8 mouse cellular contexts compared by ENCODE assay signal in genomic region chr12:38780006-38780954, GRCm38 (mm10). TPM values are rescaled to one million over a fixed set of nuclear protein-coding genes. Genes with fewer than 3 reads are reported as not detected.
A peak's percentile ranks its signal among the peaks of the same experiment; 100 is the strongest.
DNase-seq lines count a peak whose midpoint lies in the region; ATAC-seq lines count a peak whose summit lies in the region.

No protein-coding gene starts in this region.

- H3K4me1 ChIP-seq in hindbrain, embryonic 16.5 days (ENCODE audit: control insufficient read depth, insufficient read depth, low read depth, low read length): peaks cover 6% of the 10 kb centered on the region

- H3K9ac ChIP-seq in hindbrain, embryonic 16.5 days (ENCODE audit: low read depth, low read length): peak overlapping the region; percentile 66

- no peaks in the 10 kb centered on the region for H3K9me3 ChIP-seq in hindbrain, embryonic 16.5 days (ENCODE audit: control insufficient read depth, low read length)

- no peaks in the 10 kb centered on the region for H3K36me3 ChIP-seq in hindbrain, embryonic 16.5 days (ENCODE audit: control insufficient read depth, insufficient read depth, low read length)

- under 1% methylated on average over 33 of the region's 33 CpGs for WGBS in hindbrain, embryonic 16.5 days

- H3K27me3 ChIP-seq in hindbrain, embryonic 16.5 days (replicated peaks; ENCODE audit: control insufficient read depth, insufficient read depth, low read length): no peaks in the 10 kb centered on the region

- peak overlapping the region; percentile 80 for H3K27ac ChIP-seq in hindbrain, embryonic 16.5 days (ENCODE audit: low read depth, low read length)

- DNase-seq in adrenal gland, adult 2 months: peak; percentile 84
- DNase-seq in cerebellum, postnatal 4 days (ENCODE audit: low spot score in 2 of 2): peak; percentile 23 to 60
- DNase-seq in gastrocnemius, adult 8-10 months (ENCODE audit: low spot score in 2 of 2): peak; percentile 18 to 24
- peak; percentile 73 to 75 for DNase-seq in left cerebral cortex, postnatal 10 days (ENCODE audit: extremely low spot score in 1 of 2, low spot score in 2 of 2)
- DNase-seq in right cerebral cortex, postnatal 10 days (ENCODE audit: low spot score in 2 of 2): peak; percentile 79 to 83

- peak overlapping the region; percentile 71 for H3K4me3 ChIP-seq in hindbrain, embryonic 16.5 days (ENCODE audit: low read length)

- intact Hi-C loops in left cerebral cortex, postnatal 10 days (cut with DNase I): loop anchor here (5.0 to 10.0 kb wide), 4 partner anchors 255 to 715 kb away; no protein-coding TSS in a partner anchor

- peak overlapping the region; percentile 99 for H3K4me2 ChIP-seq in hindbrain, embryonic 16.5 days (ENCODE audit: low read length)

- peak; percentile 35; the same call in 1 of the 2 replicates for ATAC-seq in hindbrain, embryonic 16.5 days
- peak; percentile 39 for ATAC-seq in megakaryocyte, adult 5-6 weeks (ENCODE audit: poor library complexity, severe bottlenecking)
- no peak for ATAC-seq in erythroid progenitor cell, adult 5-6 weeks (replicated peaks; ENCODE audit: low FRiP score, poor library complexity, severe bottlenecking)

RNA-seq across cellular contexts. Expression of gene Etv1, which starts 1.1 kb away (rescaled TPM):
- total RNA-seq in adrenal gland, adult 2 months (2021): 10 to 100 TPM; 62.0 to 64.9 TPM
- 11.8 and 18.9 TPM in 2 replicates for polyA plus RNA-seq in adrenal gland, adult 2 months (2012; rRNA removed)
- 1 to 10 TPM; 4.0 to 7.9 (median 5.2) TPM for total RNA-seq in gastrocnemius, adult 8-10 months (2022)
- 25.8 and 34.7 TPM in 2 replicates for polyA plus RNA-seq in hindbrain, embryonic 16.5 days (2015; fragmentation: Nextera tagmentation; extraction: Ambion mirVana)
- 10 to 100 TPM; 64.3 to 67.3 TPM for total RNA-seq in left cerebral cortex, postnatal 10 days (2021)
- 1.1 and 1.6 TPM in 2 replicates for total RNA-seq in megakaryocyte, adult 5-6 weeks (2015)
- total RNA-seq in megakaryocyte, adult 5-6 weeks (2017): 0.59 and 2.5 TPM in 2 replicates
- 0.42 TPM in 1 of 2 replicates, not detected in the other for total RNA-seq in erythroid progenitor cell, adult 5-6 weeks (2015; ENCODE audit: low replicate concordance)
- total RNA-seq in erythroid progenitor cell, adult 5-6 weeks (2017; ENCODE audit: low replicate concordance): 0.51 and 1.6 TPM in 2 replicates

Comparison
In these comparisons a context has a peak if more than half of its experiments do, and no peak if none do; other contexts are left out.
1. DNase-seq: peak in every context shown above with its lines; median percentile 84 in adrenal gland, adult 2 months; 81 in right cerebral cortex, postnatal 10 days; 74 in left cerebral cortex, postnatal 10 days; 42 in cerebellum, postnatal 4 days; 21 in gastrocnemius, adult 8-10 months.
2. RNA of gene Etv1, which starts 1.1 kb away (total RNA-seq): 64.3 to 67.3 TPM in left cerebral cortex, postnatal 10 days and 62.0 to 64.9 TPM in adrenal gland, adult 2 months; 4.0 to 7.9 TPM in gastrocnemius, adult 8-10 months, 0.42 to 1.6 TPM in erythroid progenitor cell, adult 5-6 weeks and 0.59 to 2.5 TPM in megakaryocyte, adult 5-6 weeks; every median in the first group is over 4 times any median in the second.